Mouse (Mus musculus) cerebellum, adult 8-10 months (tissue): ENCODE measurements at regions not wholly inside any gene's neighbourhood (a gene's known extent, or its start where the extent isn't known, plus 50 kb on each side); places are given as distances from the start of the nearest gene placed in this dataset.

Source experiments
- DNase-seq: peaks from one replicate; pipeline ENCODE4 v3.0.0; 2022

- no peak for DNase-seq
Observed at GRCm38 (mm10) chr5:43139813-43140212, 93.2 kb upstream of the Cpeb2 start.

GRCm38 (mm10) chr5:43145939-43146338 lies 87.0 kb upstream of the Cpeb2 start:
- no peak for DNase-seq

- no peak for DNase-seq
Observed at GRCm38 (mm10) chr5:43146928-43147327, 86.0 kb upstream of the Cpeb2 start.

- no peak for DNase-seq
Observed at GRCm38 (mm10) chr5:43148486-43148885, 84.5 kb upstream of the Cpeb2 start.

- DNase-seq: peak; percentile 13
Observed at GRCm38 (mm10) chr5:43149559-43149958, 83.4 kb upstream of the Cpeb2 start.

- DNase-seq: no peak
Observed at GRCm38 (mm10) chr5:43151099-43151774, 81.7 kb upstream of the Cpeb2 start.

- DNase-seq: peak; percentile 19
Observed at GRCm38 (mm10) chr5:43152119-43152611, 80.8 kb upstream of the Cpeb2 start.

- DNase-seq: no peak
Observed at GRCm38 (mm10) chr5:43152881-43153280, 80.1 kb upstream of the Cpeb2 start.

GRCm38 (mm10) chr5:43156771-43157170 lies 76.2 kb upstream of the Cpeb2 start:
- no peak for DNase-seq

GRCm38 (mm10) chr5:43160140-43160539 lies 72.8 kb upstream of the Cpeb2 start:
- no peak for DNase-seq

- DNase-seq: no peak
Observed at GRCm38 (mm10) chr5:43181475-43181874, 51.5 kb upstream of the Cpeb2 start.
